Mouse (Mus musculus): ENCODE data around the gene Gnb1. TPM values are rescaled to one million over a fixed set of nuclear protein-coding genes. Genes with fewer than 3 reads are reported as not detected.
A peak's percentile ranks its signal among the peaks of the same experiment; 100 is the strongest.

The Gnb1 gene
- polyA plus RNA-seq, 1 experiment: 1,603 TPM

GRCm38 (mm10) chr4:155601091-155601996 lies 110.2 kb downstream of the Gnb1 start, which contains the start of gene Slc35e2:
Gene Slc35e2 (plus strand): TSS chr4:155601416.
- WGBS: under 1% methylated on average over 65 of the region's 65 CpGs
- Histone ChIP-seq H3K4me3 (ENCODE audit: low read depth, low read length) (peak within 1 kb of the TSS; percentile 90), H3K27me3 (ENCODE audit: control insufficient read depth, insufficient read depth, low read length) (no peaks in the 10 kb centered on the region), H3K27ac (ENCODE audit: insufficient read depth, low read depth, low read length) (peak within 1 kb of the TSS; percentile 94), H3K36me3 (ENCODE audit: control insufficient read depth, insufficient read depth, low read length) (peaks cover 6% of the 10 kb centered on the region; the same call in 1 of the 2 replicates), H3K4me1 (ENCODE audit: control insufficient read depth, insufficient read depth, insufficient read length, low read length) (0 out of 2 replicates have a peak, but pooled peaks cover 2% of the 10 kb centered on the region)
- TF ChIP-seq CTCF (IDR thresholded peaks at IDR 0.05; ENCODE audit: extremely low read depth, insufficient read length, insufficient replicate concordance, low read depth, low read length) (no peak), POLR2A (IDR thresholded peaks at IDR 0.05; ENCODE audit: low read depth, low read length) (peak; percentile 74; the same call in 1 of the 2 replicates)

DNA sequence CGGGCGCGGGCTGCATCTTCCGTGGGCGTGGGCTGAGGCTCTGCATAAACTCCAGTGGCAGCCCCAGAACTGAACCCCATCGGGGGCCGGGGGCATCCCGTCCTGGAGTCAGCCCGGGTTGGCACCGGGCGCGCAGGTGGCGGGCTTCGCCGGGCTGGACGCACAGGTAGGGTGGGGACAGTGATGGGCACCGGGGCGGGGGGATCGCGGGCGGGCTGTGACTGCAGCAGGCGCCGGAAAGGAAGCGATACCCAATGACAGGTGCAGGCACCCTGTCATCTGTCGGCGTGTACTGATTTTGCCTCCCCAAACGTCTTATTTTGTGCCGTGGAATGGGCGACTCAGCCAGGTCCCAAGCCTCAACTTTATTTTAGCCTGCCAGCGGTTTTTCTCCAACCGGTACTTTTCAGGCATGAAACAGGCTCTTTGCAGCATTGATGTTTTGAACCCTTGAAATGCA lies 110.9 kb downstream of the Gnb1 start:
- peak overlapping the region; percentile 55 for H3K27ac ChIP-seq (ENCODE audit: insufficient read depth, low read depth, low read length)
- WGBS: 1% methylated on average over 31 of the region's 31 CpGs
- H3K36me3 ChIP-seq (ENCODE audit: control insufficient read depth, insufficient read depth, low read length): peaks cover 6% of the 10 kb centered on the region; the same call in 1 of the 2 replicates
- TF ChIP-seq CTCF (IDR thresholded peaks at IDR 0.05; ENCODE audit: extremely low read depth, insufficient read length, insufficient replicate concordance, low read depth, low read length): no peak
- TF ChIP-seq POLR2A (IDR thresholded peaks at IDR 0.05; ENCODE audit: low read depth, low read length): no peak; the same call in 1 of the 2 replicates
- peak overlapping the region; percentile 90 for H3K4me3 ChIP-seq (ENCODE audit: low read depth, low read length)
- H3K4me1 ChIP-seq (ENCODE audit: control insufficient read depth, insufficient read depth, insufficient read length, low read length): peaks cover 2% of the 10 kb centered on the region; the same call in 1 of the 2 replicates
- no peaks in the 10 kb centered on the region for H3K27me3 ChIP-seq (ENCODE audit: control insufficient read depth, insufficient read depth, low read length)

GRCm38 (mm10) chr4:155602753-155603152 lies 111.6 kb downstream of the Gnb1 start:
- Histone ChIP-seq H3K27me3 (ENCODE audit: control insufficient read depth, insufficient read depth, low read length) (no peaks in the 10 kb centered on the region), H3K4me3 (ENCODE audit: low read depth, low read length) (no peak overlapping the region), H3K4me1 (ENCODE audit: control insufficient read depth, insufficient read depth, insufficient read length, low read length) (peaks cover 2% of the 10 kb centered on the region; the same call in 1 of the 2 replicates), H3K27ac (ENCODE audit: insufficient read depth, low read depth, low read length) (no peak overlapping the region), H3K36me3 (ENCODE audit: control insufficient read depth, insufficient read depth, low read length) (peaks cover 6% of the 10 kb centered on the region; the same call in 1 of the 2 replicates)
- 63% methylated on average over 1 of the region's 1 CpGs for WGBS
- no peak for TF ChIP-seq CTCF (IDR thresholded peaks at IDR 0.05; ENCODE audit: extremely low read depth, insufficient read length, insufficient replicate concordance, low read depth, low read length)
- TF ChIP-seq POLR2A (IDR thresholded peaks at IDR 0.05; ENCODE audit: low read depth, low read length): no peak

DNA sequence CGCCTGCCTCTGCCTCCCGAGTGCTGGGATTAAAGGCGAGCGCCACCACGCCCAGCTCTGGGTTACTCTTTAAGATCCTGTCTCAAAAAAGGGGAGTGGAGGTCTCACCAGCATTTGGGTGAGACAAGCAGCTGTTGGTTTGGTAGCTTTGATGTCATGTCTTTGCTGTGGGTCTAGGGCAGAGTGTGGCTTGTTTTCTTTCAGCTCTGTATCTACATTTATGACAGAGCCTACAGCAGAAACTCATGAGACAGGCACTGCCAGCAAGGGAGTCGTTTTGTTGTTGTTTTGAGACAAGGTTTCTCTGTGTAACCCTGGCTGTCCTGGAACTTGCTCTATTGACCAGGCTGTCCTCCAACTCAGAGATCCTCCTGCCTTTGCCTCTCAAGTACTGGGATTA lies 112.6 kb downstream of the Gnb1 start:
- H3K4me3 ChIP-seq (ENCODE audit: low read depth, low read length): no peak overlapping the region
- peaks cover 6% of the 10 kb centered on the region; the same call in 1 of the 2 replicates for H3K36me3 ChIP-seq (ENCODE audit: control insufficient read depth, insufficient read depth, low read length)
- TF ChIP-seq POLR2A (IDR thresholded peaks at IDR 0.05; ENCODE audit: low read depth, low read length) (no peak), CTCF (IDR thresholded peaks at IDR 0.05; ENCODE audit: extremely low read depth, insufficient read length, insufficient replicate concordance, low read depth, low read length) (no peak)
- H3K4me1 ChIP-seq (ENCODE audit: control insufficient read depth, insufficient read depth, insufficient read length, low read length): peaks cover 2% of the 10 kb centered on the region; the same call in 1 of the 2 replicates
- H3K27ac ChIP-seq (ENCODE audit: insufficient read depth, low read depth, low read length): no peak overlapping the region; the same call in 1 of the 2 replicates
- WGBS: 80% methylated on average over 6 of the region's 6 CpGs
- no peaks in the 10 kb centered on the region for H3K27me3 ChIP-seq (ENCODE audit: control insufficient read depth, insufficient read depth, low read length)

- Histone ChIP-seq H3K4me3 (ENCODE audit: low read depth, low read length) (no peak overlapping the region), H3K4me1 (ENCODE audit: control insufficient read depth, insufficient read depth, insufficient read length, low read length) (peaks cover 3% of the 10 kb centered on the region; the same call in 1 of the 2 replicates), H3K27ac (ENCODE audit: insufficient read depth, low read depth, low read length) (peak overlapping the region; percentile 72; the same call in 1 of the 2 replicates), H3K36me3 (ENCODE audit: control insufficient read depth, insufficient read depth, low read length) (peaks cover 10% of the 10 kb centered on the region), H3K27me3 (ENCODE audit: control insufficient read depth, insufficient read depth, low read length) (no peaks in the 10 kb centered on the region)
- 69% methylated on average over 4 of the region's 4 CpGs for WGBS
- TF ChIP-seq CTCF (IDR thresholded peaks at IDR 0.05; ENCODE audit: extremely low read depth, insufficient read length, insufficient replicate concordance, low read depth, low read length) (no peak), POLR2A (IDR thresholded peaks at IDR 0.05; ENCODE audit: low read depth, low read length) (no peak)
Observed at GRCm38 (mm10) chr4:155605132-155605531, 114.0 kb downstream of the Gnb1 start.

GRCm38 (mm10) chr4:155606825-155607224 lies 115.7 kb downstream of the Gnb1 start:
- Histone ChIP-seq H3K27ac (ENCODE audit: insufficient read depth, low read depth, low read length) (no peak overlapping the region), H3K4me1 (ENCODE audit: control insufficient read depth, insufficient read depth, insufficient read length, low read length) (peaks cover 11% of the 10 kb centered on the region; the same call in 1 of the 2 replicates), H3K27me3 (ENCODE audit: control insufficient read depth, insufficient read depth, low read length) (no peaks in the 10 kb centered on the region), H3K36me3 (ENCODE audit: control insufficient read depth, insufficient read depth, low read length) (peaks cover 19% of the 10 kb centered on the region), H3K4me3 (ENCODE audit: low read depth, low read length) (no peak overlapping the region)
- WGBS: 60% methylated on average over 2 of the region's 2 CpGs
- TF ChIP-seq POLR2A (IDR thresholded peaks at IDR 0.05; ENCODE audit: low read depth, low read length) (no peak), CTCF (IDR thresholded peaks at IDR 0.05; ENCODE audit: extremely low read depth, insufficient read length, insufficient replicate concordance, low read depth, low read length) (no peak)

Other genes starting within 250 kb of the Gnb1 start
- 22.5 and 52.0 TPM in 2 replicates for gene Faap20, start 241.6 kb upstream of the Gnb1 start, polyA plus RNA-seq (2012; rRNA removed)
- 22.1 and 73.8 TPM in 2 replicates for gene Prkcz, start 130.0 kb upstream of the Gnb1 start, polyA plus RNA-seq (2012; rRNA removed)
- 0.55 and 1.3 TPM in 2 replicates for gene Gabrd, start 93.2 kb upstream of the Gnb1 start, polyA plus RNA-seq (2012; rRNA removed)
- 0.11 and 1.4 TPM in 2 replicates for gene Cfap74, start 82.2 kb upstream of the Gnb1 start, polyA plus RNA-seq (2012; rRNA removed)
- 0.69 and 2.1 TPM in 2 replicates for gene Tmem52, start 22.2 kb upstream of the Gnb1 start, polyA plus RNA-seq (2012; rRNA removed)
- 76.8 and 135 TPM in 2 replicates for gene Nadk, start 71.0 kb downstream of the Gnb1 start, polyA plus RNA-seq (2012; rRNA removed)
- gene Slc35e2, start 110.1 kb downstream of the Gnb1 start, polyA plus RNA-seq (2012; rRNA removed): 14.2 and 20.1 TPM in 2 replicates
- 24.6 and 51.4 TPM in 2 replicates for gene Cdk11b, start 133.5 kb downstream of the Gnb1 start, polyA plus RNA-seq (2012; rRNA removed)
- not detected in 2 replicates for gene Gm10563, start 154.0 kb downstream of the Gnb1 start, polyA plus RNA-seq (2012; rRNA removed)
- gene Mmp23, start 162.0 kb downstream of the Gnb1 start, polyA plus RNA-seq (2012; rRNA removed): 32.6 and 55.1 TPM in 2 replicates
- gene Mib2, start 177.8 kb downstream of the Gnb1 start, polyA plus RNA-seq (2012; rRNA removed): 46.3 and 85.4 TPM in 2 replicates
- 12.5 and 24.0 TPM in 2 replicates for gene Fndc10, start 203.0 kb downstream of the Gnb1 start, polyA plus RNA-seq (2012; rRNA removed)
- gene Ssu72, start 213.4 kb downstream of the Gnb1 start, polyA plus RNA-seq (2012; rRNA removed): 87.2 and 140 TPM in 2 replicates
- 0.53 and 0.80 TPM in 2 replicates for gene Tmem240, start 243.4 kb downstream of the Gnb1 start, polyA plus RNA-seq (2012; rRNA removed)